Mouse (Mus musculus) bone marrow, adult 2 months (tissue): ENCODE results near the gene Acvr1c. TPM values are rescaled to one million over a fixed set of nuclear protein-coding genes. Genes with fewer than 3 reads are reported as not detected.

Source experiments
- H3K27ac ChIP-seq: fragments of 200-500 bp; 2 replicates; pipeline ENCODE4 v1.5.1; 2012; ENCODE audit warnings: low read depth, mild to moderate bottlenecking, control low read depth, inconsistent platforms, low read length; ENCODE audit not compliant: control insufficient read depth, poor library complexity, insufficient read depth
- H3K4me1 ChIP-seq: fragments of 200-500 bp; 2 replicates; pipeline ENCODE4 v1.6.1; 2011; ENCODE audit warnings: low read length; ENCODE audit not compliant: control insufficient read depth, insufficient read depth
- H3K4me3 ChIP-seq: fragments of 200-500 bp; replicated peaks from 2 replicates; pipeline ENCODE3; 2011; ENCODE audit warnings: mild to moderate bottlenecking, low read depth, low read length, control low read depth; ENCODE audit not compliant: control insufficient read depth
- CTCF ChIP-seq: fragments of 200-500 bp; IDR thresholded peaks from 2 replicates; pipeline ENCODE4 v1.5.1; 2011; ENCODE audit warnings: low read length, control low read depth; ENCODE audit not compliant: control insufficient read depth, insufficient read depth
- POLR2A ChIP-seq: fragments of 200-500 bp; IDR thresholded peaks from 2 replicates; pipeline ENCODE4 v1.6.1; 2011; ENCODE audit warnings: low read depth, mild to moderate bottlenecking, control low read depth, low read length, borderline replicate concordance; ENCODE audit not compliant: control insufficient read depth
- WGBS: fragments of 180-500 bp; shearing (Covaris S2); methylation state at CpG from one replicate; pipeline ENCODE4 v1.1.7; 2018; 5-methylcytosine and 5-hydroxymethylcytosine counted together
- polyA plus RNA-seq: library from polyadenylated mRNA; stranded (reverse); fragments of >200 nt; gene quantifications from 2 replicates; pipeline ENCODE4 v1.2.4, GENCODE M21; 2011; ENCODE audit warnings: low replicate concordance; ENCODE audit not compliant: missing spikeins, insufficient read depth, insufficient read length

The Acvr1c gene
- polyA plus RNA-seq, 1 experiment, result not detected

DNA sequence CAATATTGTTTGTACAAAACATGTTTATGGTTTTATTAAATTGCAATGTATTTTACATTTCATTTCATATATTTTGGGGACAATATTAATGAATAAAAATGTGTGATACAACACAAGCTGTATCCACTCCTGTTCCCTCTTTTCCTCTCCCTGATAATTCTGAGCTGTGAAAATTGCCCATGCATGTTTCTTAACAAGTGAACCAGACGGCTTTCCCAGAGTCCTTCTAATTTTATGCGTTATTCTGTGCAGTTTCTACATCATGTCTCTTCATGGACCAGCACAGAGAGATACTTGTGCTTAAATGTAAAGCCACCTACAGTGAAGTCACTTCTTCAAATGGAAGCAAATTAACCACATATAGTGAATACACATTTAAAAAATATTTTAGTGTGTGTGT lies 120.2 kb downstream of the Acvr1c start:
- Histone ChIP-seq H3K27ac (no peak overlapping the region), H3K4me3 (no peak overlapping the region), H3K4me1 (no peaks in the 10 kb centered on the region)
- 78% methylated on average over 2 of the region's 2 CpGs for WGBS
- TF ChIP-seq POLR2A (no peak), CTCF (no peak)

Other genes with a start within 250 kb of the Acvr1c start
- 6.5 and 17.4 TPM in 2 replicates for gene Cytip, start 162.4 kb downstream of the Acvr1c start, polyA plus RNA-seq
- gene Gm17409, start 112.2 kb upstream of the Acvr1c start, polyA plus RNA-seq, result not detected in 2 replicates
- 0.34 and 3.1 TPM in 2 replicates for gene Acvr1, start 209.3 kb upstream of the Acvr1c start, polyA plus RNA-seq
- 2.9 and 3.1 TPM in 2 replicates for gene Upp2, start 209.4 kb upstream of the Acvr1c start, polyA plus RNA-seq